Mouse (Mus musculus): Measurements from ENCODE around the gene Pgrmc1. TPM values are rescaled to one million over a fixed set of nuclear protein-coding genes. Genes with fewer than 3 reads are reported as not detected.
A peak's percentile ranks its signal among the peaks of the same experiment; 100 is the strongest.
"Not testable (repeated sequence)": the region's sequence is repeated elsewhere in the genome, so short reads cannot be mapped to it uniquely, and the experiment has no call there.

The Pgrmc1 gene
- polyA plus RNA-seq, 1 experiment, result 192 TPM

- Histone ChIP-seq H3K27ac (ENCODE audit: insufficient read depth, low read depth, low read length) (no peak overlapping the region), H3K36me3 (ENCODE audit: control insufficient read depth, insufficient read depth, low read length) (no peaks in the 10 kb centered on the region), H3K4me1 (ENCODE audit: control insufficient read depth, insufficient read depth, insufficient read length, low read length) (no peaks in the 10 kb centered on the region), H3K27me3 (ENCODE audit: control insufficient read depth, insufficient read depth, low read length) (no peaks in the 10 kb centered on the region), H3K4me3 (ENCODE audit: low read depth, low read length) (no peak overlapping the region)
- TF ChIP-seq CTCF (IDR thresholded peaks at IDR 0.05; ENCODE audit: extremely low read depth, insufficient read length, insufficient replicate concordance, low read depth, low read length) (no peak), POLR2A (IDR thresholded peaks at IDR 0.05; ENCODE audit: low read depth, low read length) (no peak)
- 28% methylated on average over 4 of the region's 4 CpGs for WGBS
Observed at GRCm38 (mm10) chrX:36591539-36591938, 6.5 kb upstream of the Pgrmc1 start.

GRCm38 (mm10) chrX:36595247-36595646, 2.8 kb upstream of the Pgrmc1 start:
- 93% methylated on average over 3 of the region's 3 CpGs for WGBS
- Histone ChIP-seq H3K36me3 (ENCODE audit: control insufficient read depth, insufficient read depth, low read length) (no peaks in the 10 kb centered on the region), H3K4me1 (ENCODE audit: control insufficient read depth, insufficient read depth, insufficient read length, low read length) (peaks cover 6% of the 10 kb centered on the region; the same call in 1 of the 2 replicates), H3K4me3 (ENCODE audit: low read depth, low read length) (no peak overlapping the region), H3K27ac (ENCODE audit: insufficient read depth, low read depth, low read length) (no peak overlapping the region), H3K27me3 (ENCODE audit: control insufficient read depth, insufficient read depth, low read length) (no peaks in the 10 kb centered on the region)
- TF ChIP-seq POLR2A (IDR thresholded peaks at IDR 0.05; ENCODE audit: low read depth, low read length) (no peak), CTCF (IDR thresholded peaks at IDR 0.05; ENCODE audit: extremely low read depth, insufficient read length, insufficient replicate concordance, low read depth, low read length) (no peak)

- not testable (repeated sequence) for H3K27me3 ChIP-seq (ENCODE audit: control insufficient read depth, insufficient read depth, low read length); H3K4me3 ChIP-seq (ENCODE audit: low read depth, low read length); H3K4me1 ChIP-seq (ENCODE audit: control insufficient read depth, insufficient read depth, insufficient read length, low read length); H3K27ac ChIP-seq (ENCODE audit: insufficient read depth, low read depth, low read length); H3K36me3 ChIP-seq (ENCODE audit: control insufficient read depth, insufficient read depth, low read length)
- WGBS, result 84% methylated on average over 5 of the region's 5 CpGs
Observed at GRCm38 (mm10) chrX:36596483-36597120, 1.4 kb upstream of the Pgrmc1 start.

GRCm38 (mm10) chrX:36598390-36598810, 394 bp downstream of the Pgrmc1 start:
- 12% methylated on average over 39 of the region's 41 CpGs for WGBS
- Histone ChIP-seq H3K27ac (ENCODE audit: insufficient read depth, low read depth, low read length) (peak overlapping the region; percentile 70), H3K27me3 (ENCODE audit: control insufficient read depth, insufficient read depth, low read length) (no peaks in the 10 kb centered on the region), H3K36me3 (ENCODE audit: control insufficient read depth, insufficient read depth, low read length) (peaks cover 3% of the 10 kb centered on the region; the same call in 1 of the 2 replicates), H3K4me3 (ENCODE audit: low read depth, low read length) (peak overlapping the region; percentile 100), H3K4me1 (ENCODE audit: control insufficient read depth, insufficient read depth, insufficient read length, low read length) (peaks cover 7% of the 10 kb centered on the region; the same call in 1 of the 2 replicates)
- TF ChIP-seq POLR2A (IDR thresholded peaks at IDR 0.05; ENCODE audit: low read depth, low read length) (no peak), CTCF (IDR thresholded peaks at IDR 0.05; ENCODE audit: extremely low read depth, insufficient read length, insufficient replicate concordance, low read depth, low read length) (no peak)

- H3K36me3 ChIP-seq (ENCODE audit: control insufficient read depth, insufficient read depth, low read length), result peaks cover 4% of the 10 kb centered on the region; the same call in 1 of the 2 replicates
- H3K4me3 ChIP-seq (ENCODE audit: low read depth, low read length), result peak overlapping the region; percentile 100
- no peak for TF ChIP-seq CTCF (IDR thresholded peaks at IDR 0.05; ENCODE audit: extremely low read depth, insufficient read length, insufficient replicate concordance, low read depth, low read length)
- no peak for TF ChIP-seq POLR2A (IDR thresholded peaks at IDR 0.05; ENCODE audit: low read depth, low read length)
- 23% methylated on average over 14 of the region's 14 CpGs for WGBS
- H3K4me1 ChIP-seq (ENCODE audit: control insufficient read depth, insufficient read depth, insufficient read length, low read length), result peaks cover 10% of the 10 kb centered on the region; the same call in 1 of the 2 replicates
- no peaks in the 10 kb centered on the region for H3K27me3 ChIP-seq (ENCODE audit: control insufficient read depth, insufficient read depth, low read length)
- H3K27ac ChIP-seq (ENCODE audit: insufficient read depth, low read depth, low read length), result 0 out of 2 replicates have a peak overlapping the region, but pooled peaks have one; percentile 5
Observed at GRCm38 (mm10) chrX:36598861-36599344, 897 bp downstream of the Pgrmc1 start.

- Histone ChIP-seq H3K27me3 (ENCODE audit: control insufficient read depth, insufficient read depth, low read length) (no peaks in the 10 kb centered on the region), H3K27ac (ENCODE audit: insufficient read depth, low read depth, low read length) (no peak overlapping the region)
- 50% methylated on average over 3 of the region's 3 CpGs for WGBS
Observed at GRCm38 (mm10) chrX:36599656-36600055, 1.6 kb downstream of the Pgrmc1 start.

GRCm38 (mm10) chrX:36600066-36600465, 2.1 kb downstream of the Pgrmc1 start:
- peaks cover 10% of the 10 kb centered on the region; the same call in 1 of the 2 replicates for H3K4me1 ChIP-seq (ENCODE audit: control insufficient read depth, insufficient read depth, insufficient read length, low read length)

More at GRCm38 (mm10) chrX:36599656-36600055, 1.6 kb downstream of the Pgrmc1 start:
- TF ChIP-seq POLR2A (IDR thresholded peaks at IDR 0.05; ENCODE audit: low read depth, low read length) (no peak), CTCF (IDR thresholded peaks at IDR 0.05; ENCODE audit: extremely low read depth, insufficient read length, insufficient replicate concordance, low read depth, low read length) (no peak)
- Histone ChIP-seq H3K4me3 (ENCODE audit: low read depth, low read length) (no peak overlapping the region), H3K4me1 (ENCODE audit: control insufficient read depth, insufficient read depth, insufficient read length, low read length) (peaks cover 10% of the 10 kb centered on the region; the same call in 1 of the 2 replicates), H3K36me3 (ENCODE audit: control insufficient read depth, insufficient read depth, low read length) (peaks cover 4% of the 10 kb centered on the region; the same call in 1 of the 2 replicates)

More at GRCm38 (mm10) chrX:36600066-36600465, 2.1 kb downstream of the Pgrmc1 start:
- TF ChIP-seq CTCF (IDR thresholded peaks at IDR 0.05; ENCODE audit: extremely low read depth, insufficient read length, insufficient replicate concordance, low read depth, low read length), result no peak
- no peak for TF ChIP-seq POLR2A (IDR thresholded peaks at IDR 0.05; ENCODE audit: low read depth, low read length)
- Histone ChIP-seq H3K36me3 (ENCODE audit: control insufficient read depth, insufficient read depth, low read length) (peaks cover 5% of the 10 kb centered on the region; the same call in 1 of the 2 replicates), H3K4me3 (ENCODE audit: low read depth, low read length) (no peak overlapping the region), H3K27me3 (ENCODE audit: control insufficient read depth, insufficient read depth, low read length) (no peaks in the 10 kb centered on the region), H3K27ac (ENCODE audit: insufficient read depth, low read depth, low read length) (no peak overlapping the region)
- 65% methylated on average over 8 of the region's 8 CpGs for WGBS

Measured in small intestine, adult 2 months (tissue).